Mouse (Mus musculus) brown adipose tissue, adult 24 weeks (tissue): ENCODE measurements around the gene Clptm1. TPM values are rescaled to one million over a fixed set of nuclear protein-coding genes. Genes with fewer than 3 reads are reported as not detected.

Experiments
- polyA plus RNA-seq: library from polyadenylated mRNA; stranded (reverse); fragments of >200 nt; gene quantifications from 2 replicates; pipeline ENCODE4 v1.2.4, GENCODE M21; 2012; ENCODE audit not compliant: missing spikeins, insufficient read depth, insufficient read length

The Clptm1 gene
- polyA plus RNA-seq, 1 experiment = 77.2 TPM

Other genes with a start within 250 kb of the Clptm1 start
- 9.8 and 10.9 TPM in 2 replicates for gene Mark4, start 206.2 kb downstream of the Clptm1 start, polyA plus RNA-seq
- gene Exoc3l2, start 201.7 kb downstream of the Clptm1 start, polyA plus RNA-seq = 0.79 and 1.0 TPM in 2 replicates
- 3.4 and 4.0 TPM in 2 replicates for gene Bloc1s3, start 156.7 kb downstream of the Clptm1 start, polyA plus RNA-seq
- gene Trappc6a, start 156.6 kb downstream of the Clptm1 start, polyA plus RNA-seq = 39.3 and 49.9 TPM in 2 replicates
- gene Nkpd1, start 147.2 kb downstream of the Clptm1 start, polyA plus RNA-seq = not detected in 2 replicates
- 35.9 and 48.9 TPM in 2 replicates for gene Ppp1r37, start 102.0 kb downstream of the Clptm1 start, polyA plus RNA-seq
- gene Zfp296, start 87.7 kb downstream of the Clptm1 start, polyA plus RNA-seq = 0.67 and 0.75 TPM in 2 replicates
- gene Gemin7, start 87.4 kb downstream of the Clptm1 start, polyA plus RNA-seq = 44.2 and 47.4 TPM in 2 replicates
- gene Clasrp, start 60.5 kb downstream of the Clptm1 start, polyA plus RNA-seq = 9.6 and 17.9 TPM in 2 replicates
- 7.1 and 10.5 TPM in 2 replicates for gene Relb, start 35.6 kb downstream of the Clptm1 start, polyA plus RNA-seq
- gene Apoc2, start 12.9 kb upstream of the Clptm1 start, polyA plus RNA-seq = 1.7 TPM in 1 of 2 replicates, not detected in the other
- gene Gm44805, start 16.4 kb upstream of the Clptm1 start, polyA plus RNA-seq = not detected in 2 replicates
- gene Apoc4, start 16.4 kb upstream of the Clptm1 start, polyA plus RNA-seq = not detected in 2 replicates
- gene Apoc1, start 27.6 kb upstream of the Clptm1 start, polyA plus RNA-seq = 1,406 and 1,867 TPM in 2 replicates
- gene Apoe, start 34.2 kb upstream of the Clptm1 start, polyA plus RNA-seq = 777 and 1,675 TPM in 2 replicates
- 64.2 and 86.3 TPM in 2 replicates for gene Tomm40, start 50.4 kb upstream of the Clptm1 start, polyA plus RNA-seq
- gene Nectin2, start 85.5 kb upstream of the Clptm1 start, polyA plus RNA-seq = 36.0 and 38.3 TPM in 2 replicates
- gene Bcam, start 106.0 kb upstream of the Clptm1 start, polyA plus RNA-seq = 7.6 and 20.8 TPM in 2 replicates
- 1.6 TPM in 1 of 2 replicates, not detected in the other for gene Cblc, start 131.8 kb upstream of the Clptm1 start, polyA plus RNA-seq
- gene Bcl3, start 157.7 kb upstream of the Clptm1 start, polyA plus RNA-seq = 14.7 and 24.3 TPM in 2 replicates
- not detected in 2 replicates for gene Gm19345, start 187.0 kb upstream of the Clptm1 start, polyA plus RNA-seq
- not detected in 2 replicates for gene Ceacam16, start 196.3 kb upstream of the Clptm1 start, polyA plus RNA-seq
- not detected in 2 replicates for gene Ceacam19, start 222.9 kb upstream of the Clptm1 start, polyA plus RNA-seq